Mouse (Mus musculus): ENCODE data around the gene Ypel1.

Gene Ypel1

GRCm38 (mm10) chr16:17069511-17070443 lies at the start of gene Ypel1:
Ypel1 (plus strand) TSS chr16:17069696.
- DNase-seq (ENCODE audit: low read depth, low spot score), result peak; percentile 32

GRCm38 (mm10) chr16:17024469-17025148 lies 44.9 kb upstream of the Ypel1 start:
- no peak for DNase-seq (ENCODE audit: low read depth, low spot score)

- no peak for DNase-seq (ENCODE audit: low read depth, low spot score)
Observed at GRCm38 (mm10) chr16:17029971-17030695, 39.4 kb upstream of the Ypel1 start.

GRCm38 (mm10) chr16:17033754-17034153 lies 35.7 kb upstream of the Ypel1 start:
- no peak for DNase-seq (ENCODE audit: low read depth, low spot score)

- no peak for DNase-seq (ENCODE audit: low read depth, low spot score)
Observed at GRCm38 (mm10) chr16:17040716-17041115, 28.8 kb upstream of the Ypel1 start.

GRCm38 (mm10) chr16:17041417-17041816 lies 28.1 kb upstream of the Ypel1 start:
- no peak for DNase-seq (ENCODE audit: low read depth, low spot score)

GRCm38 (mm10) chr16:17044320-17044719 lies 25.2 kb upstream of the Ypel1 start:
- peak; percentile 78 for DNase-seq (ENCODE audit: low read depth, low spot score)

GRCm38 (mm10) chr16:17045287-17045686 lies 24.2 kb upstream of the Ypel1 start:
- DNase-seq (ENCODE audit: low read depth, low spot score), result no peak

GRCm38 (mm10) chr16:17049886-17050285 lies 19.6 kb upstream of the Ypel1 start:
- no peak for DNase-seq (ENCODE audit: low read depth, low spot score)

GRCm38 (mm10) chr16:17052087-17052486 lies 17.4 kb upstream of the Ypel1 start:
- no peak for DNase-seq (ENCODE audit: low read depth, low spot score)

- no peak for DNase-seq (ENCODE audit: low read depth, low spot score)
Observed at GRCm38 (mm10) chr16:17053903-17054302, 15.6 kb upstream of the Ypel1 start.

GRCm38 (mm10) chr16:17055584-17055983 lies 13.9 kb upstream of the Ypel1 start:
- DNase-seq (ENCODE audit: low read depth, low spot score), result no peak

GRCm38 (mm10) chr16:17062338-17062737 lies 7.2 kb upstream of the Ypel1 start:
- no peak for DNase-seq (ENCODE audit: low read depth, low spot score)

GRCm38 (mm10) chr16:17067552-17067951 lies 1.9 kb upstream of the Ypel1 start:
- no peak for DNase-seq (ENCODE audit: low read depth, low spot score)

- DNase-seq (ENCODE audit: low read depth, low spot score), result no peak
Observed at GRCm38 (mm10) chr16:17070716-17071115, 1.2 kb downstream of the Ypel1 start.

- no peak for DNase-seq (ENCODE audit: low read depth, low spot score)
Observed at GRCm38 (mm10) chr16:17073000-17073399, 3.5 kb downstream of the Ypel1 start.

GRCm38 (mm10) chr16:17076301-17076700 lies 6.8 kb downstream of the Ypel1 start:
- DNase-seq (ENCODE audit: low read depth, low spot score), result no peak

- DNase-seq (ENCODE audit: low read depth, low spot score), result no peak
Observed at GRCm38 (mm10) chr16:17076869-17077268, 7.4 kb downstream of the Ypel1 start.

- DNase-seq (ENCODE audit: low read depth, low spot score), result no peak
Observed at GRCm38 (mm10) chr16:17078101-17078500, 8.6 kb downstream of the Ypel1 start.

- no peak for DNase-seq (ENCODE audit: low read depth, low spot score)
Observed at GRCm38 (mm10) chr16:17082121-17082792, 12.8 kb downstream of the Ypel1 start.

GRCm38 (mm10) chr16:17085636-17086035 lies 16.1 kb downstream of the Ypel1 start:
- no peak for DNase-seq (ENCODE audit: low read depth, low spot score)
